Mouse (Mus musculus): ENCODE data around the gene Sqstm1. TPM values are rescaled to one million over a fixed set of nuclear protein-coding genes. Genes with fewer than 3 reads are reported as not detected.

Sqstm1 gene
- polyA plus RNA-seq, 1 experiment from 2014 or later = 320 TPM

- no peak overlapping the region for H3K27ac ChIP-seq
- no peak overlapping the region for H3K4me2 ChIP-seq
- H3K36me3 ChIP-seq = peaks cover 16% of the 10 kb centered on the region
- no peak for ATAC-seq (ENCODE audit: low FRiP score)
- WGBS = 94% methylated on average over 9 of the region's 9 CpGs
- H3K9me3 ChIP-seq = no peaks in the 10 kb centered on the region
- peaks cover 51% of the 10 kb centered on the region for H3K27me3 ChIP-seq
- H3K4me1 ChIP-seq (replicated peaks) = peaks cover 22% of the 10 kb centered on the region
- no peak overlapping the region for H3K9ac ChIP-seq
- no peak overlapping the region for H3K4me3 ChIP-seq
Observed at GRCm38 (mm10) chr11:50238821-50239791, 28.5 kb upstream of the Sqstm1 start.

- H3K9me3 ChIP-seq = no peaks in the 10 kb centered on the region
- peaks cover 24% of the 10 kb centered on the region for H3K36me3 ChIP-seq
- no peak within 1 kb of the TSS for H3K27ac ChIP-seq
- peaks cover 22% of the 10 kb centered on the region for H3K4me1 ChIP-seq (replicated peaks)
- H3K4me3 ChIP-seq = peak within 1 kb of the TSS; percentile 57
- 48% methylated on average over 10 of the region's 10 CpGs for WGBS
- ATAC-seq (ENCODE audit: low FRiP score) = no peak
- peak within 1 kb of the TSS; percentile 94 for H3K4me2 ChIP-seq
- H3K27me3 ChIP-seq = peaks cover 54% of the 10 kb centered on the region
- no peak within 1 kb of the TSS for H3K9ac ChIP-seq
Observed at GRCm38 (mm10) chr11:50238324-50238723, 27.7 kb upstream of the Sqstm1 start, which contains the start of gene Ltc4s. Gene Ltc4s, minus strand, starts transcription at chr11:50238616.

- Histone ChIP-seq H3K27me3 (peaks cover 54% of the 10 kb centered on the region), H3K4me1 (replicated peaks) (peaks cover 22% of the 10 kb centered on the region), H3K9ac (peak overlapping the region; percentile 75), H3K4me3 (peak overlapping the region; percentile 57), H3K4me2 (peak overlapping the region; percentile 94), H3K36me3 (peaks cover 35% of the 10 kb centered on the region), H3K27ac (no peak overlapping the region), H3K9me3 (no peaks in the 10 kb centered on the region)
- WGBS = 2% methylated on average over 66 of the region's 66 CpGs
- ATAC-seq (ENCODE audit: low FRiP score) = peak; percentile 44
Observed at GRCm38 (mm10) chr11:50236937-50237835, 26.6 kb upstream of the Sqstm1 start.

- H3K9me3 ChIP-seq = no peaks in the 10 kb centered on the region
- H3K27me3 ChIP-seq = peaks cover 54% of the 10 kb centered on the region
- H3K4me1 ChIP-seq (replicated peaks) = peaks cover 22% of the 10 kb centered on the region
- no peak overlapping the region for H3K27ac ChIP-seq
- under 1% methylated on average over 25 of the region's 27 CpGs for WGBS
- H3K4me2 ChIP-seq = peak overlapping the region; percentile 94
- H3K9ac ChIP-seq = peak overlapping the region; percentile 75
- peaks cover 41% of the 10 kb centered on the region for H3K36me3 ChIP-seq
- peak; percentile 84 for ATAC-seq (ENCODE audit: low FRiP score)
- H3K4me3 ChIP-seq = peak overlapping the region; percentile 57
Observed at GRCm38 (mm10) chr11:50236540-50236936, 25.9 kb upstream of the Sqstm1 start.

GRCm38 (mm10) chr11:50234606-50235005 is 24.0 kb upstream of the Sqstm1 start:
- no peaks in the 10 kb centered on the region for H3K9me3 ChIP-seq
- peaks cover 49% of the 10 kb centered on the region for H3K36me3 ChIP-seq
- 95% methylated on average over 25 of the region's 25 CpGs for WGBS
- no peak overlapping the region for H3K4me3 ChIP-seq
- no peak for ATAC-seq (ENCODE audit: low FRiP score)
- H3K4me2 ChIP-seq = no peak overlapping the region
- no peak overlapping the region for H3K27ac ChIP-seq
- no peak overlapping the region for H3K9ac ChIP-seq
- peaks cover 63% of the 10 kb centered on the region for H3K27me3 ChIP-seq
- peaks cover 30% of the 10 kb centered on the region for H3K4me1 ChIP-seq (replicated peaks)

GRCm38 (mm10) chr11:50233993-50234392 is 23.4 kb upstream of the Sqstm1 start:
- Histone ChIP-seq H3K9me3 (no peaks in the 10 kb centered on the region), H3K4me3 (no peak overlapping the region), H3K9ac (no peak overlapping the region), H3K36me3 (peaks cover 49% of the 10 kb centered on the region), H3K27ac (no peak overlapping the region), H3K4me2 (no peak overlapping the region), H3K4me1 (replicated peaks) (peaks cover 36% of the 10 kb centered on the region), H3K27me3 (peaks cover 63% of the 10 kb centered on the region)
- no peak for ATAC-seq (ENCODE audit: low FRiP score)
- 88% methylated on average over 11 of the region's 11 CpGs for WGBS

- Histone ChIP-seq H3K27ac (no peak overlapping the region), H3K4me1 (replicated peaks) (peaks cover 45% of the 10 kb centered on the region), H3K36me3 (peaks cover 49% of the 10 kb centered on the region), H3K27me3 (peaks cover 58% of the 10 kb centered on the region), H3K9me3 (no peaks in the 10 kb centered on the region), H3K9ac (no peak overlapping the region), H3K4me3 (no peak overlapping the region), H3K4me2 (no peak overlapping the region)
- no peak for ATAC-seq (ENCODE audit: low FRiP score)
- WGBS = 98% methylated on average over 13 of the region's 13 CpGs
Observed at GRCm38 (mm10) chr11:50233022-50233421, 22.4 kb upstream of the Sqstm1 start.

GRCm38 (mm10) chr11:50231411-50231810 is 20.8 kb upstream of the Sqstm1 start:
- Histone ChIP-seq H3K9me3 (no peaks in the 10 kb centered on the region), H3K27ac (no peak overlapping the region), H3K9ac (no peak overlapping the region), H3K4me2 (peak overlapping the region; percentile 44; the same call in 1 of the 2 replicates), H3K36me3 (peaks cover 51% of the 10 kb centered on the region), H3K4me3 (no peak overlapping the region), H3K4me1 (replicated peaks) (peaks cover 50% of the 10 kb centered on the region), H3K27me3 (peaks cover 45% of the 10 kb centered on the region)
- WGBS = 21% methylated on average over 8 of the region's 8 CpGs
- ATAC-seq (ENCODE audit: low FRiP score) = no peak

GRCm38 (mm10) chr11:50230481-50231304 is 20.1 kb upstream of the Sqstm1 start:
- peak overlapping the region; percentile 44 for H3K4me2 ChIP-seq
- ATAC-seq (ENCODE audit: low FRiP score) = no peak
- peak overlapping the region; percentile 39; the same call in 1 of the 2 replicates for H3K9ac ChIP-seq
- 26% methylated on average over 45 of the region's 45 CpGs for WGBS
- H3K9me3 ChIP-seq = no peaks in the 10 kb centered on the region
- H3K27ac ChIP-seq = no peak overlapping the region
- peaks cover 38% of the 10 kb centered on the region for H3K27me3 ChIP-seq
- peaks cover 50% of the 10 kb centered on the region for H3K4me1 ChIP-seq (replicated peaks)
- H3K4me3 ChIP-seq = peak overlapping the region; percentile 7; the same call in 1 of the 2 replicates
- peaks cover 51% of the 10 kb centered on the region for H3K36me3 ChIP-seq

GRCm38 (mm10) chr11:50229252-50229910 is 18.8 kb upstream of the Sqstm1 start:
- Histone ChIP-seq H3K4me2 (no peak overlapping the region), H3K4me1 (replicated peaks) (peaks cover 46% of the 10 kb centered on the region), H3K27me3 (peaks cover 26% of the 10 kb centered on the region), H3K27ac (no peak overlapping the region), H3K4me3 (no peak overlapping the region), H3K36me3 (peaks cover 38% of the 10 kb centered on the region), H3K9me3 (no peaks in the 10 kb centered on the region), H3K9ac (peak overlapping the region; percentile 55)
- 44% methylated on average over 7 of the region's 7 CpGs for WGBS
- ATAC-seq (ENCODE audit: low FRiP score) = no peak

- Histone ChIP-seq H3K4me2 (no peak overlapping the region), H3K27me3 (peaks cover 20% of the 10 kb centered on the region), H3K4me3 (no peak overlapping the region), H3K27ac (no peak overlapping the region), H3K9me3 (no peaks in the 10 kb centered on the region), H3K36me3 (peaks cover 32% of the 10 kb centered on the region), H3K9ac (peak overlapping the region; percentile 55), H3K4me1 (replicated peaks) (peaks cover 50% of the 10 kb centered on the region)
- no peak for ATAC-seq (ENCODE audit: low FRiP score)
- 28% methylated on average over 3 of the region's 3 CpGs for WGBS
Observed at GRCm38 (mm10) chr11:50228772-50229171, 18.1 kb upstream of the Sqstm1 start.

All from hindbrain, embryonic 13.5 days (tissue).